Mouse (Mus musculus) lung, embryonic 16.5 days (tissue): ENCODE results near the gene Glipr1l1. TPM values are rescaled to one million over a fixed set of nuclear protein-coding genes. Genes with fewer than 3 reads are reported as not detected.
"Not testable (repeated sequence)": the region's sequence is repeated elsewhere in the genome, so short reads cannot be mapped to it uniquely, and the experiment has no call there.

ENCODE experiments used
- ATAC-seq: fragments of 200-750 bp; cut with Nextera tagmentation; 2 replicates; pipeline ENCODE4 v1.8.0; 2017; ENCODE audit warnings: low read depth, mild to moderate bottlenecking, moderate library complexity
- H3K27ac ChIP-seq: fragments of 300-500 bp; sonication (generic); 2 replicates; pipeline ENCODE4 v1.5.1; 2014; ENCODE audit warnings: mild to moderate bottlenecking, control low read depth, low read length
- H3K27me3 ChIP-seq: fragments of 300-500 bp; sonication (generic); 2 replicates; pipeline ENCODE4 v1.6.1; 2014; ENCODE audit warnings: low read depth, low read length, mixed read lengths; ENCODE audit not compliant: control insufficient read depth, insufficient read depth
- H3K36me3 ChIP-seq: fragments of 300-500 bp; sonication (generic); 2 replicates; pipeline ENCODE4 v1.6.1; 2014; ENCODE audit warnings: low read length; ENCODE audit not compliant: control insufficient read depth, insufficient read depth
- H3K4me1 ChIP-seq: fragments of 300-500 bp; sonication (generic); replicated peaks from 2 replicates; pipeline ENCODE4 v1.6.1; 2014; ENCODE audit warnings: low read length, mixed read lengths; ENCODE audit not compliant: control insufficient read depth, insufficient read depth
- H3K4me2 ChIP-seq: fragments of 300-500 bp; sonication (generic); 2 replicates; pipeline ENCODE4 v1.6.1; 2014; ENCODE audit warnings: low read depth, low read length, control low read depth
- H3K4me3 ChIP-seq: fragments of 300-500 bp; sonication (generic); 2 replicates; pipeline ENCODE4 v1.5.1; 2014; ENCODE audit warnings: mild to moderate bottlenecking, low read length, control low read depth
- H3K9ac ChIP-seq: fragments of 300-500 bp; sonication (generic); 2 replicates; pipeline ENCODE4 v1.6.1; 2014; ENCODE audit warnings: low read length, control low read depth
- H3K9me3 ChIP-seq: fragments of 300-500 bp; sonication (generic); 2 replicates; pipeline ENCODE4 v1.6.1; 2016; ENCODE audit warnings: low read length; ENCODE audit not compliant: control insufficient read depth
- WGBS: fragments of 180-500 bp; shearing (Covaris S2); extraction: QIAGEN DNeasy Blood & Tissue Kit; methylation state at CpG from one replicate; pipeline ENCODE4 v1.1.7; 2014; 5-methylcytosine and 5-hydroxymethylcytosine counted together
- polyA plus RNA-seq: library from polyadenylated mRNA; unstranded; fragments of >200 nt; fragmentation: Nextera tagmentation; extraction: Ambion mirVana; gene quantifications from 2 replicates; pipeline ENCODE4 v1.2.1, GENCODE M21; 2015

Gene Glipr1l1
- polyA plus RNA-seq, 1 experiment from 2014 or later = not detected

DNA sequence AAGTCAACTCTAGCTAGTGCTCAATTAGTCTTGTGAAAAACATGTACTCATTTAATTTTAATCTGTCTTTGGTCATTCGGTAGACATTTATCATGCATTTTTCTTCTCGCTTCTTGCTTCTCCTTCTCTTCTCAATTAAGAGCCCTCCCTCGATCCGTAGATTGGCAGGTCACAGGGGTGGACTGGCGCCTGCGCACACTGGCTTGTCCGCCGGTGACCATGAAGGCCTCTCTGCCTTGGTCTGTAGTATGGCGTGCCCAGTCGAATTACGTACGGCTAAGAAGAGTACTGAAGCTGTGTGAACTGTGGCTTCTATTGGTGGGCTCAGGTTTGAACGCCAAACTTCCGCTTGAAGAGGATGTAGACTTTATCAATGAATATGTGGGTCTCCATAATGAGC, 23.2 kb downstream of the Glipr1l1 start, which contains the start of gene Glipr1l2:
Gene Glipr1l2, plus strand, starts transcription at position 198 of the 400 bp plus-strand sequence.
- Histone ChIP-seq H3K27ac (no peak within 1 kb of the TSS), H3K27me3 (no peaks in the 10 kb centered on the region), H3K36me3 (no peaks in the 10 kb centered on the region), H3K4me3 (no peak within 1 kb of the TSS), H3K9ac (no peak within 1 kb of the TSS), H3K9me3 (no peaks in the 10 kb centered on the region), H3K4me2 (no peak within 1 kb of the TSS), H3K4me1 (no peaks in the 10 kb centered on the region)
- no peak for ATAC-seq
- 95% methylated on average over 14 of the region's 14 CpGs for WGBS

DNA sequence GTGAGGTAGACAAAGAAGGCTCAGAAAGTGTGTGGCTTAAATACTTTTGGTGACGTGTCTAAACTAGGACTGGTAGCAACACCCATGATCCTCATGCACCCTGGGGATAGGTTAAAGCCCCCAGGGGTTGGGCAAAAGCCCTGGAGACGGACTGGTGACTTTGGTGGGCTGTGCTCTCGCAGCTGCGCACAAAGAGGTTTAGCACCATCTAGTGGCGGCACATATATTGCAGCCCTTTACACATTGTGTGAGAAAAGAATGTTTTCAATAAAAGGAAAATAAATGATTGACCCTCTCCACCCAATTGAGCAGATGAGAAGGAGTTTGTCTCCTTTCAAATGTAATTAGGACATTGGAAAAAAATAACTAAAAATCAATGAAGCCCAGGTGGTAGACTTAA, 45.8 kb downstream of the Glipr1l1 start:
- not testable (repeated sequence) for H3K9ac ChIP-seq, H3K4me2 ChIP-seq, H3K27me3 ChIP-seq, H3K9me3 ChIP-seq, H3K4me3 ChIP-seq, H3K4me1 ChIP-seq, H3K27ac ChIP-seq, ATAC-seq, H3K36me3 ChIP-seq
- 3% methylated on average over 5 of the region's 5 CpGs for WGBS

DNA sequence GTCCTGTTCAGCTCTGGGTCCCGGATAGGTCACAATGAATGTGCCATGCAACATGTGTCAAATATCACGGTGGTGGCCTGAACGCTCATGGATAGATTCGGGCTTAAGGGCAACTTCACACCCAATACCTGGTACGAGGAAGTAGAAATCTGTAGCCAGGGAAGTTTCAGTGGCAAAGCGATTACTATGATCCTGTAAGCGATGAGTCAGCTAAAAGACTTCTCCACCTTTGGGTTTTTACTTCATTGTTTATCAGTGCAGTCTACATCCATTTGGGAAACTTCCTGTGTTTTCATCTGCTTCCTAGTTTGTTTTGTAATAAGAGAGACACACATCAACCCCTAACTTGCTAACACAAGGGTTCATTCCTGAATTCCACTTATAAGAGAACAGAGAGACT, 50.4 kb downstream of the Glipr1l1 start:
- no peak overlapping the region for H3K4me2 ChIP-seq
- H3K36me3 ChIP-seq = no peaks in the 10 kb centered on the region
- H3K4me1 ChIP-seq = no peaks in the 10 kb centered on the region
- no peak overlapping the region for H3K27ac ChIP-seq
- H3K9me3 ChIP-seq = no peaks in the 10 kb centered on the region
- H3K9ac ChIP-seq = no peak overlapping the region
- H3K4me3 ChIP-seq = no peak overlapping the region
- ATAC-seq = no peak
- WGBS = 88% methylated on average over 7 of the region's 7 CpGs
- H3K27me3 ChIP-seq = no peaks in the 10 kb centered on the region

DNA sequence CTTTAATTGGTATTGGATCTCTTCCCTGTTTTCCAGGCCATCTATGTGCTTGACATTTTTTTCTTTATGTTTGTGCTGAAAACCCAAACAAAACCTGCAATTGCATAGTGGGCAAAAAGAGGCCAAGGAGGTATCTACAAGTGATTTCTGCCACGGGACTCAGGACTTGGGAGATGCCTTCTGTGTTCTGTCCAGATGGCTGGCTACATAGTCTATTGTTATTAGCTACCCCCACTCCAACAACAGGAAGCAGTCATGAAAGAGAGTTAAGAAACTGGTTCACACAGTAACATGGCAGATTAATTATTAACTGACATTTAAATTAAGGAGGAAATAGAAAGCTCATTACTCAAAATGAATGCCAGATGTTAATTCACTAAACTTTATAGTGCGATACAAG, 65.1 kb downstream of the Glipr1l1 start:
- not testable (repeated sequence) for H3K4me2 ChIP-seq, H3K4me3 ChIP-seq, H3K27me3 ChIP-seq, ATAC-seq, H3K9ac ChIP-seq, H3K9me3 ChIP-seq, H3K36me3 ChIP-seq, H3K27ac ChIP-seq, H3K4me1 ChIP-seq
- 60% methylated on average over 2 of the region's 2 CpGs for WGBS

DNA sequence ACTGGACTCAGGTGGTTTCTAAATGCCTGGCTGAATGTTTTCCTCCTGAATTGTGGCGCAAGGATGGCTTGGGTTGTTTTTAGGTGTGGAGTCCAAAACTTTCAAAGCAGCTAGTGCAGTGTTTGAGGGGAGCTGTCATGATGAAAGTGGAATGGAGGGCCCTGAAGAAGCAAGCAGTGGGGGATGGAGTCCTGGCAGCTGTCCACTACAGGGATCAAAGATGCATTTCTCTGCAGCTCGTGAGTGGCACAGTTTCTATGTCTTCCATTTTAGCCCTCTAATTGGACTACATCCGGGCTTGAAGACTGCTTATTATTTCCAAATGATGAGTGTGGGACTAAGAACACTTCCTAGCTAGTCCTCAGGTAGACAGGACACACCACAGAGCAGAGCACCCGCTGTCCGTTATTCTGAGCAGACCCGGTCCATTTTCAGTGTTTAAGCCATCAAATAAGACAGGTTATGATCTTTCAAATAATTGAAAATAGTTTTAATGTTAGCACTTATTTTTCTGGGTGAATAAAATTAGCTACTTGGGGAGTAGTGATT, 67.8 kb downstream of the Glipr1l1 start:
- not testable (repeated sequence) for H3K9me3 ChIP-seq, H3K9ac ChIP-seq, H3K27me3 ChIP-seq, H3K27ac ChIP-seq, ATAC-seq, H3K36me3 ChIP-seq, H3K4me1 ChIP-seq, H3K4me3 ChIP-seq, H3K4me2 ChIP-seq
- WGBS = 68% methylated on average over 6 of the region's 6 CpGs

Other genes with a start within 250 kb of the Glipr1l1 start
- 42.4 and 50.5 TPM in 2 replicates for gene Krr1, start 87.5 kb upstream of the Glipr1l1 start, polyA plus RNA-seq
- 3.1 and 3.8 TPM in 2 replicates for gene Glipr1, start 57.6 kb upstream of the Glipr1l1 start, polyA plus RNA-seq
- gene Glipr1l2, start 23.2 kb downstream of the Glipr1l1 start, polyA plus RNA-seq = not detected in 2 replicates
- not detected in 2 replicates for gene Glipr1l3, start 100.1 kb downstream of the Glipr1l1 start, polyA plus RNA-seq
- 1.1 and 1.3 TPM in 2 replicates for gene Caps2, start 103.4 kb downstream of the Glipr1l1 start, polyA plus RNA-seq
- gene Kcnc2, start 210.9 kb downstream of the Glipr1l1 start, polyA plus RNA-seq = 0.24 and 0.67 TPM in 2 replicates